Mouse (Mus musculus): ENCODE results near the gene Bhmt.
"Not testable (repeated sequence)": the region's sequence is repeated elsewhere in the genome, so short reads cannot be mapped to it uniquely, and the experiment has no call there.

Gene Bhmt

DNA sequence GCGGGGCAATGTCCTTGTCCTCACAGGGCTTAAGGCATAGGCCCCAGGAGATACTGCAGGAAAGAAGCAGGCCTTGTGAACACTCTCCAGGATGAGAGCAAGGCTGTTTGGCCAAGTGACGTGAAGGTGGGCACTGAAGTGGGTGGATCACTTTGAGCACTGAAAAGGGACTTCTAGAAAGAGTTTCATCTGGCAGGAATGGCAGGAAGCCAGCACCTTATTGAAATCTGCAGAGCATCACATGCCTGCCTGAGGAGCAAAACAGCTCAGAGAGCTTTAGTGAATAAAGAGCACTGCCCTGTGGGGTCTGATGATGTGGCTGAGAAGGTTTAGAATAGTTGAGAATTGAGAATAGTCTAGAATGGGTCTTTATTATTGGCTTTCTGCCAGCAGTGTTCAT lies 29.3 kb downstream of the Bhmt start:
- DNase-seq (ENCODE audit: low spot score in 2 of 2): no peak

DNA sequence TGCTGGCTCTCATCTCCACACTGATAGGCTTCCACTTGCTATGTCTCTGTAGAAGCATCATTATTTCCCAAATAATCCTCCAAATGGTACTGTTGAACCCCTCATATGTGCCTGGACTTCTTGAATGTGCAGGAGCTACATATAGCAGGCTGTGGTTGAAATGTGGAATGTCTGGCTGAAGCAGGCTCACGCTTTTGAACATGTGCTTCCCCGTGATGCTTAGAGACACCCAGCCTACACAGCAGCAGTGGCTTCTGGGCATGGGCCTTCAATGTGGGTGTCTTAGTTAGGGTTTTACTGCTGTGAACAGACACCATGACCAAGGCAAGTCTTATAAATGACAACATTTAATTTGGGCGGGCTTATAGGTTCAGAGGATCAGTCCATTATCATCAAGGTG lies 30.1 kb downstream of the Bhmt start:
- no peak for DNase-seq (ENCODE audit: low spot score in 2 of 2)

DNA sequence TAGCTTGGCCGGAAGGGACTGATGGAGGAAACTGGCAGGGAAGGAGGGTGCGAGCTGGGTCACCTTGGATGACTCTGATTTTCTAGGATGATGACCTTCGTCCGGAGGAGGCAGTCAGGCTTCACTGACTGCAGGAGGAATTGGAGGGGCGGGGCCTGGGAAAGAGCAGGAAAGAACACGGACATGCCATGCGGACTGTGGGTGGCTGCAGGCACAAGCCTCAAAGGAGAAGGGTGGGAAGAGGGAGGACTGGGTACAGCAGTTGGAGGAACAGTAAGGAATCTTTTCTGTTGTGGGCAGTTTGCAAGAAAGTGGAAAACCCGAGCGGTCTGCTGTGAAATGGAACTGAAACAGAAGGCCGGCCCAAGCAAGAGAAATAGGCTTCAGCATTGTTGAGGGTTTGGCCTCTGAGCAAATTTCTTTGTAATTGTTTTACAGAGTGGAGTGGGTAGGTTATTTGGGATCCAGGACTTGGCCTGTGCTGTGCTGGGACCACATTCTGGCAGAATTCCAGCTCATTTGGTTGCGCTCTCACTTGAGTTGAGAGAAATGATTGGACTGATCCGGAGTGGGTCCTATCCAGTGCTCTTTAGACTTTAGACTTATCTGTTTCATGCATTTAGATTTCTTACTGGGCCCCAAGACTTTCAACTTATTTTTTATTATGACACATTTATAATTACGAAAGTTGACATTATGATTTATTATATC lies 30.7 kb downstream of the Bhmt start:
- no peak for DNase-seq (ENCODE audit: low spot score in 2 of 2)

DNA sequence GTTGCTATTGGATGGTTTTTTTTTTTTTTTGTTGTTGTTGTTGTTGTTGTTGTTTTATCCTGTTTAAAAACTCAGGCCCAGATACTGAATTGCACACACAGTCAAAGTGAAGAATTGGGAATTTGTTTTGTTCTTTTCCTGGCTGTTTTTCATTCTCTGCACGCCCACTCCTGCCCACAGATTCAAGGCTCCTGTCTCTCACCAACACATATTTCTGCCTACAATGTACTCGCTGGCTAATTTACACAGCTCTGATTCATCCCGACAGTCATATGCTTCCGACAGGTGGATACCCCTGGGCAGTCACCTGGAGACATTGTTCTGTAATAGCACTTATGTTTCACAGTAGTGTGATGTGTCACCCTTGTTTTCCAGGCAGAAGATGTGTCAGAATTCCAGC lies 33.1 kb downstream of the Bhmt start:
- DNase-seq (ENCODE audit: low spot score in 2 of 2): no peak

DNA sequence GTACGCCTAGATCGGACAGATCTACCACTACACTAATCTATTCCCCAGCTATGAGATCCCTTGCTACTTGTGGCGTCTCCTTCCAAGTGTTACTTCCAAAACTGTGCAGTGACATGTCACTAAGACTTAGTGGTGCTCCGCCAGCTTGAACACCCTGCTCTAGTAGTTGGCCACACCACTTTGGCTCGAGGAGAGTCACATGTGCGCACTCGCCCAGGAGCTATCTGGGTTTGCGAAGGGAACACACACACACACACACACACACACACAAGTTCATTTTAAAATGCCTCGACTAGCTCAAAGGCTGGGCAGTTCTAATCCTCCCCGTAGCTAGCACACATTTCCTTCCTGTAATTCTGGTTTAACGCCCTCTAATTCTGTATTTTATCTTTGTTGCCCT lies 36.2 kb downstream of the Bhmt start:
- DNase-seq (ENCODE audit: low spot score in 2 of 2): no peak

DNA sequence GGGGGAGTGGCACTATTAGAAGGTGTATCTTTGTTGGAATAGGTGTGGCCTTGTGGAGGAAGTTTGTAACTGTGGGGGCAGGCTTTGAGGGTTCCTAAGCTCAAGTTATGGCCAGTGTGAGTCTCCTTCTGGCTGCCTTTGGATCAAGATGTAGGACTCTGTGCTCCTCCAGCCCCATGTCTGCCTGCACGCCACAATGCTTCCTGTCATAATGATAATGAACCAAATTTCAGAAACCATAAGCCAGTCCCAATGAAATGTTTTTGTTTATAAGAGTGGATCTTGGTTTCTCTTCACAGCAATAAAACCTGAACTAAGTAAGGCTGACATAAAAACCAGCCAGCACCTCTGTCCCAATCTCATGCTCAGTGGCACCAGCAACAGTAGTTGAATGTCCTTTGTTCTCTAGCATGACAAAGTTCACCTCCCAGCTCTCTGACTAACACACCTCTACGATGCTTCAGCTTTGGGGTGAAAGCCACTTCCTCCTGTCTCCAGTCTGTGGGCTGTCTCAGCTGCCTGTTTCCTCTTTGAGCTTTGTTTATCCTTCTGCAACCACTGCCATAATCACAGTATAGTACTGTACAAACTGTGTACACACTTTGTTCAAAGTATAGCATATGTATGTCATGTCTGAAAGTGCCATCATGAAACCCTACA lies 44.6 kb downstream of the Bhmt start:
- no peak for DNase-seq (ENCODE audit: low spot score in 2 of 2)

DNA sequence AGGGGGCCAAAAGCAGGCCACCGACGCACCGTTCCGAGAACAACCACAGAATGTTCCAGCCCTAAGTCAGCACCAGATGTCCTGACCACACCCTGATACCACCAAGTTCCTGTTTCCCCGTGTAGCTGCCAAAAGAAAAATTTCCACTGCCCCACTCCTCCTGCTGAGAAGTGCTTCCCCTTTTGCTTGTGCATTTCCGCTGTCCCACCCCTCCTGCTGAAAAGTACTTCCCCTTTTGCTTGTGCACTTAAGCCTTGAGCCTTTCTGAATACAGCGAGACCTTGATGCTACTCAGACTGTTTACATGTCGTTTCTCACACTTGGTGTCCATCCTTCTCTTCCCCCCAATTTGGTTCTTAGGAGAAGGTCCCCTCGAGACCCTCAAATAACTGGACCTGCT lies 55.2 kb downstream of the Bhmt start:
- DNase-seq (ENCODE audit: low spot score in 2 of 2): not testable (repeated sequence)

DNA sequence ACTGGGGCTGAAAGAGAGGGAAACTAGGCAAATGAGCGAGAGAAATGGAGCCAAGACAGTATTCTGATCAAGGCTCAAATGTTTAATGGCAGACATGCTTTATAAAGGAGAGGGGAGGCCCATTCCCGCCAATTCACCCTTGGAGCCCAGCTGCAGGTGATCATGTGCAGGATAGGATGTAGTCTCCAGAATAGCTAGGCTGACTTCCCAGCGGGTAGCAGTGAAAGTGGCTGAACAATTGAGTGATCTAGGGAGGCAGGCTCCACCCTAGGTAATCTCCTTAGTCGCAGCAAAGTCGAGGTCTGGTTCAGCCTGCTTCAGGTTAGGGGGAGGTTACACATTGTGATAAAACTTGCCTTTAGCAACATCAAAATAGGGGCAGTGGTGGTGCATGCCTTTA lies 57.3 kb downstream of the Bhmt start:
- no peak for DNase-seq (ENCODE audit: low spot score in 2 of 2)

DNA sequence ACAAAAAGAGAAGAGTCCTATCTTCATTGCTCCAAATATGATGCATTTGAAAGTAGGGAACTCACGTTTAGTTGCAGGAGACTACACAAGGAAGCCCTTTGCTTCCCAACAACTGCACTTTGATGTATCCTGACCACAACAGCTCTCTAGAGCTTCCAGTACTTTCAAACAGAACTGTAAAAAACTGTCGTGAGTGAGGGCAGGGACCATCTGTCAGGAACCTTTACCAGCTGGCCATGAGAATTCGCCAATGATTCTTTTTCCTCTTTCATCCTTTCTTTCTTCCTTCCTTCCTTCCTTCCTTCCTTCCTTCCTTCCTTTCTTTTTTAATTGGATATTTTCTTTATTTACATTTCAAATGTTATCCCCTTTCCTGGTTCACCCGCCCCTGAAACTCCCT lies 68.1 kb downstream of the Bhmt start:
- no peak for DNase-seq (ENCODE audit: low spot score in 2 of 2)

Data from frontal cortex, postnatal 14 days (tissue).